Mouse (Mus musculus) urinary bladder, postnatal 36 days (tissue): ENCODE results near the gene Psmc4.

Experiments
- DNase-seq, 2 experiments: peaks; one replicate each; pipeline ENCODE4 v3.0.0; 2022; ENCODE audit warnings: low spot score in 2 of 2, mixed read lengths in 1 of 2

Gene Psmc4

GRCm38 (mm10) chr7:28049476-28050409, at the start of gene Psmc4:
Gene Psmc4, minus strand, starts transcription at chr7:28050101.
- peak; percentile 95 to 98 for DNase-seq

GRCm38 (mm10) chr7:28099101-28099500, 49.2 kb upstream of the Psmc4 start:
- DNase-seq, result no peak

- no peak for DNase-seq
These were observed 43.6 kb upstream of the Psmc4 start for GRCm38 (mm10) chr7:28093541-28093940.

- no peak for DNase-seq
These were observed 36.3 kb upstream of the Psmc4 start for GRCm38 (mm10) chr7:28086236-28086635.

- peak; percentile 8 to 27 for DNase-seq
These were observed 34.3 kb upstream of the Psmc4 start for GRCm38 (mm10) chr7:28084215-28084614.

- no peak for DNase-seq
These were observed 20.8 kb upstream of the Psmc4 start, which contains the start of gene Fcgbp for GRCm38 (mm10) chr7:28070531-28071298. Gene Fcgbp, plus strand, starts transcription at chr7:28071236.

- no peak for DNase-seq
These were observed 19.8 kb upstream of the Psmc4 start for GRCm38 (mm10) chr7:28069546-28070172.

GRCm38 (mm10) chr7:28068661-28069060, 18.8 kb upstream of the Psmc4 start:
- no peak for DNase-seq

- DNase-seq, result no peak
These were observed 10.1 kb upstream of the Psmc4 start for GRCm38 (mm10) chr7:28059972-28060371.

GRCm38 (mm10) chr7:28053046-28053930, 3.4 kb upstream of the Psmc4 start:
- no peak for DNase-seq

- DNase-seq, result no peak
These were observed 683 bp upstream of the Psmc4 start for GRCm38 (mm10) chr7:28050584-28050983.

- DNase-seq, result no peak
These were observed 5.4 kb downstream of the Psmc4 start for GRCm38 (mm10) chr7:28044524-28044923.

- no peak for DNase-seq
These were observed 35.5 kb downstream of the Psmc4 start for GRCm38 (mm10) chr7:28014445-28014810.

- peak; percentile 72 to 77 for DNase-seq
These were observed 36.1 kb downstream of the Psmc4 start, which contains the start of gene Zfp850 for GRCm38 (mm10) chr7:28013549-28014444. Gene Zfp850, minus strand, starts transcription at chr7:28014115.

GRCm38 (mm10) chr7:28010271-28010670, 39.6 kb downstream of the Psmc4 start:
- no peak for DNase-seq
